Mouse (Mus musculus) stomach, postnatal 0 days (tissue): ENCODE data around the gene Chd9. TPM values are rescaled to one million over a fixed set of nuclear protein-coding genes. Genes with fewer than 3 reads are reported as not detected.
A peak's percentile ranks its signal among the peaks of the same experiment; 100 is the strongest.

ENCODE experiments used
- ATAC-seq: fragments of 200-750 bp; cut with Nextera tagmentation; 2 replicates; pipeline ENCODE4 v1.8.0; 2017; ENCODE audit not compliant: low FRiP score, low TSS enrichment
- DNase-seq: peaks from one replicate; pipeline ENCODE4 v3.0.0-alpha.2; 2016; ENCODE audit warnings: low spot score
- H3K27ac ChIP-seq: fragments of 300-500 bp; sonication (generic); replicated peaks from 2 replicates; pipeline ENCODE4 v1.5.1; 2014; ENCODE audit warnings: mild to moderate bottlenecking, control low read depth
- H3K27me3 ChIP-seq: fragments of 300-500 bp; sonication (generic); 2 replicates; pipeline ENCODE4 v1.6.1; 2014; ENCODE audit warnings: low read length; ENCODE audit not compliant: control insufficient read depth, insufficient read depth
- H3K36me3 ChIP-seq: fragments of 300-500 bp; sonication (generic); 2 replicates; pipeline ENCODE4 v1.6.1; 2014; ENCODE audit warnings: low read length, mixed read lengths; ENCODE audit not compliant: control insufficient read depth, insufficient read depth
- H3K4me1 ChIP-seq: fragments of 300-500 bp; sonication (generic); replicated peaks from 2 replicates; pipeline ENCODE4 v1.6.1; 2014; ENCODE audit warnings: antibody characterized with exemption; ENCODE audit not compliant: control insufficient read depth, insufficient read depth
- H3K4me2 ChIP-seq: fragments of 300-500 bp; sonication (generic); replicated peaks from 2 replicates; pipeline ENCODE4 v1.6.1; 2014; ENCODE audit warnings: low read depth, mild to moderate bottlenecking, control low read depth, moderate library complexity
- H3K4me3 ChIP-seq: fragments of 300-500 bp; sonication (generic); 2 replicates; pipeline ENCODE4 v1.5.1; 2014; ENCODE audit warnings: low read depth, low read length, control low read depth
- H3K9ac ChIP-seq: fragments of 300-500 bp; sonication (generic); 2 replicates; pipeline ENCODE4 v1.6.1; 2014; ENCODE audit warnings: mild to moderate bottlenecking, low read length, control low read depth, mixed read lengths
- H3K9me3 ChIP-seq: fragments of 300-500 bp; sonication (generic); 2 replicates; pipeline ENCODE4 v1.6.1; 2016; ENCODE audit warnings: low read length; ENCODE audit not compliant: control insufficient read depth
- CTCF ChIP-seq: IDR thresholded peaks from 2 replicates; pipeline ENCODE4 v1.5.1; 2016; ENCODE audit warnings: antibody characterized with exemption, low read depth, mild to moderate bottlenecking, moderate library complexity
- EP300 ChIP-seq: optimal IDR thresholded peaks from 2 replicates; pipeline ENCODE3; 2016; ENCODE audit warnings: antibody characterized with exemption
- WGBS: fragments of 180-500 bp; shearing (Covaris S2); extraction: QIAGEN DNeasy Blood & Tissue Kit; methylation state at CpG from one replicate; pipeline ENCODE4 v1.1.7; 2014; 5-methylcytosine and 5-hydroxymethylcytosine counted together
- polyA plus RNA-seq: library from polyadenylated mRNA; unstranded; fragments of >200 nt; fragmentation: Nextera tagmentation; extraction: Ambion mirVana; gene quantifications from 2 replicates; pipeline ENCODE4 v1.2.1, GENCODE M21; 2015

Gene Chd9
- polyA plus RNA-seq, 1 experiment from 2014 or later = 131 TPM

GRCm38 (mm10) chr8:90833628-90834320, 5.6 kb downstream of the Chd9 start:
- Histone ChIP-seq H3K27me3 (no peaks in the 10 kb centered on the region), H3K4me1 (no peaks in the 10 kb centered on the region), H3K9ac (no peak overlapping the region), H3K9me3 (no peaks in the 10 kb centered on the region), H3K4me3 (no peak overlapping the region), H3K27ac (no peak overlapping the region), H3K4me2 (no peak overlapping the region), H3K36me3 (no peaks in the 10 kb centered on the region)
- TF ChIP-seq EP300 (no peak), CTCF (no peak)
- no peak for ATAC-seq
- 58% methylated on average over 6 of the region's 6 CpGs for WGBS
- DNase-seq = no peak

DNA sequence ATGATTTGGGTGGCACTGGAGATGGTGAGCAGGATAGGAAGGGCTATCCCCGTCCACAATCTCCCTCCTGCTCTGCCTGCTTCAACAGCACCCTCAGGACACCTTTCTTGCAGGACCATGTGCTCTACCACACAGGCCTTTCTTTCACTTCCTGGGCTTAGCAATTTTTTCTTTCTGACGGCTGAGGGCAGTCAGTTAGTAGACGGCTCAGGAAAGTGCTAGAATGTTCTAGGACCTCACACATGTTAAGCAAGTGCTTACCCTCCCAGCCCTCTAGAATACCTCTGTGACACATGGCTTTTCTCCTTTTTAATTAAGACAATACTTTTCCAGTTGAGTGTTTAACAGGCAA, 6.1 kb downstream of the Chd9 start:
- TF ChIP-seq CTCF (no peak), EP300 (no peak)
- no peak overlapping the region for H3K4me2 ChIP-seq
- 72% methylated on average over 3 of the region's 3 CpGs for WGBS
- H3K9me3 ChIP-seq = no peaks in the 10 kb centered on the region
- H3K27me3 ChIP-seq = no peaks in the 10 kb centered on the region
- ATAC-seq = no peak
- H3K36me3 ChIP-seq = no peaks in the 10 kb centered on the region
- no peak overlapping the region for H3K9ac ChIP-seq
- H3K4me3 ChIP-seq = no peak overlapping the region
- H3K27ac ChIP-seq = no peak overlapping the region
- DNase-seq = no peak
- no peaks in the 10 kb centered on the region for H3K4me1 ChIP-seq

DNA sequence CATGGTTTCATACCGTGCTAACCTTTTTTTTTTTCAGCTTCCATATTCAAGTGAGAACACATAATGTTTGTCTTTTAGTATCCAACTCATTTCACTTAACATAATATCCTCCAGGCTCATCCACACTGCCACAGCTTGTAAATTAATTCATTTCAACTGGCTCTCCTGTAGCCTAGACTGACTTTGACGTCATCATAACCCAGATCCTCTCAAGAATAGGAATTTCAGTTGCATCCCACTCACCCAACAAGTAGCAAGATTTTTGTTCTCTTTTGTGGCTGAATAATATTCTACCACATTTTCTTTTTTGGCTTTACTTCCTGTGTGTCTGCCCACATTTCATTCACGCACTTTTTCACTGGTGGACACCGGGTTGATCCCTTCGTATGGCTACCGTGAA, 9.3 kb downstream of the Chd9 start:
- H3K9me3 ChIP-seq = no peaks in the 10 kb centered on the region
- WGBS = 91% methylated on average over 6 of the region's 6 CpGs
- no peaks in the 10 kb centered on the region for H3K4me1 ChIP-seq
- DNase-seq (no peak), ATAC-seq (no peak)
- no peak for TF ChIP-seq CTCF
- TF ChIP-seq EP300 = no peak
- H3K9ac ChIP-seq = no peak overlapping the region
- H3K27ac ChIP-seq = no peak overlapping the region
- no peak overlapping the region for H3K4me3 ChIP-seq
- no peaks in the 10 kb centered on the region for H3K36me3 ChIP-seq
- H3K27me3 ChIP-seq = no peaks in the 10 kb centered on the region
- no peak overlapping the region for H3K4me2 ChIP-seq

DNA sequence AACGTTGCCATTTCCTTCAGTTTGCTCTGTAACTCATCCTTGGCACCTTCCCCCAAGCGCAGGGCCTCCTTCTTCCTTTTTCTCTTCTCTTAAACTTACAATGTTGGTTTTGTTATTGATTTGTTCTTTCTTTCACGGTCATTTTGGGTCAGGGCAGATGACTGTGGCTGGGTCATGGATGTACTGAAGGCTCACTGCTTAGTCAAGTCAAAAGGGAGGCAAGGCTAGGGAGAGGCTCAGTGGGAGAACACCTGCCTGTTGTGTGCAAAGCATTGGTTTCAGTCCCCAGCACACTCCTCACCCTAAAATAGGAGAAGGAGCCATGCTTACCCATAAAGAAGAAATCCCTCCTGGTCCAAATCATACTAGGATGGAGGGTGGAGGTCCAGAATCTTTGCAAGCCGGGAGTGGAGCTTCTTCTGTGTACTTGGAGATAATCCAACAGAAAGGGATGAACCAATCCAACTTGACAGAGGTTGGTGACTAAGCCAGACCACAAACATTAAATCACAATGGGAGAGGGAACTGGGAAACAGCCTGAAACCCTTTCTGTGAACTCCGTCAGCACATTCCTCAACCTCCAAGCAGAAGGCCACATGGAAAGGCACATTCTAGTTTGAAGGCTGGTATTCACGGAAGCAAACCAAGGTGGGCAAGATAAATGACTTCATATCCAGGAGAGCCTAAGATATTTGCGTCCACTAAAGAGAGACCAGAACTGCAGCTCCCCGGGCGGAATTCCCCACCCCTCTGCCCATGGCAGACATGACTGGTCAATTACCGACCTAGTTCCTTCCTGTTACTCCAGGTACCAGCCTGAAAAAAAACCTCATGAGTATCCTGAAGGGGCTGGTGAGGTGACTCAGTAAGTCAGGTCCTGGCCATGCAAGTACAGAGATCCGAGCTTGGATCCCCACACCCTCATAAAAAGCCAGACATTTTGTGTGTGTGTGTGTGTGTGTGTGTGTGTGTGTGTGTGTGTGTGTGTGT, 11.9 kb downstream of the Chd9 start:
- ATAC-seq (peak; percentile 62), DNase-seq (no peak)
- no peak overlapping the region for H3K9ac ChIP-seq
- no peaks in the 10 kb centered on the region for H3K4me1 ChIP-seq
- 42% methylated on average over 11 of the region's 11 CpGs for WGBS
- no peaks in the 10 kb centered on the region for H3K36me3 ChIP-seq
- TF ChIP-seq CTCF (no peak), EP300 (no peak)
- H3K9me3 ChIP-seq = no peaks in the 10 kb centered on the region
- H3K27ac ChIP-seq = peak overlapping the region; percentile 56
- H3K4me3 ChIP-seq = no peak overlapping the region
- no peak overlapping the region for H3K4me2 ChIP-seq
- H3K27me3 ChIP-seq = no peaks in the 10 kb centered on the region

DNA sequence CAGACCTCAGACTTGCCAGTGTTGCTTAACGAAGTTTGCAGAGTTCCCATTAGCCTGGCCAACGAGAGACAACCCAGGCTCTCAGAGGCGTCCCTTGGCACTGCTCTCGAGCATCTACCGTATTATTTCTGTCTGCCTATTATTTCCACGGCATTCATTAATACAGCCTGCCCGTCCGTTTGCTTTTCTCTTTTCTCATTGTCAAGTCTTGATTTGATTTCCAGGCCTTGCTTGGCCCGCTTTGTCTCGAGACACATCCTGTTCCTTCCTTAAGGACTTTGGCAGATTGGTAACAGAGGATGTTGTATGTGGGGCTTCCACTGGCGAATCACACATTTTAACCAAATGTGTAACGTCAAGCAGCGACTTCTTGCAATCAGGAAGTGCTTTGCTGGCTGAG, 13.2 kb downstream of the Chd9 start:
- Histone ChIP-seq H3K4me2 (no peak overlapping the region), H3K9ac (no peak overlapping the region), H3K36me3 (no peaks in the 10 kb centered on the region), H3K4me1 (no peaks in the 10 kb centered on the region), H3K4me3 (no peak overlapping the region), H3K27me3 (no peaks in the 10 kb centered on the region), H3K27ac (peak overlapping the region; percentile 13; the same call in 1 of the 2 replicates), H3K9me3 (no peaks in the 10 kb centered on the region)
- ATAC-seq = no peak
- no peak for TF ChIP-seq CTCF
- TF ChIP-seq EP300 = no peak
- WGBS = 65% methylated on average over 13 of the region's 13 CpGs
- DNase-seq = no peak

GRCm38 (mm10) chr8:90843127-90843526, 15.0 kb downstream of the Chd9 start:
- Histone ChIP-seq H3K4me1 (no peaks in the 10 kb centered on the region), H3K9me3 (no peaks in the 10 kb centered on the region), H3K9ac (no peak overlapping the region), H3K27me3 (no peaks in the 10 kb centered on the region), H3K36me3 (no peaks in the 10 kb centered on the region), H3K4me2 (no peak overlapping the region), H3K27ac (no peak overlapping the region), H3K4me3 (no peak overlapping the region)
- no peak for DNase-seq
- WGBS = 81% methylated on average over 6 of the region's 6 CpGs
- TF ChIP-seq EP300 = no peak
- no peak for TF ChIP-seq CTCF
- ATAC-seq = no peak
